Mouse (Mus musculus) liver, embryonic 14.5 days (tissue): ENCODE measurements at regions not wholly inside any gene's neighbourhood (a gene's known extent, or its start where the extent isn't known, plus 50 kb on each side); places are given as distances from the start of the nearest gene placed in this dataset.

Experiments used
- CTCF ChIP-seq: IDR thresholded peaks from 2 replicates; pipeline ENCODE4 v1.5.1; 2016; ENCODE audit warnings: antibody characterized with exemption, low read depth, control low read depth
- EP300 ChIP-seq: IDR thresholded peaks from 2 replicates; pipeline ENCODE4 v1.6.1; 2016; ENCODE audit warnings: antibody characterized with exemption, low read depth

GRCm38 (mm10) chr3:132035176-132035575 lies 49.9 kb upstream of the Dkk2 start:
- TF ChIP-seq CTCF (no peak), EP300 (no peak)
